Mouse (Mus musculus): ENCODE results near the gene Capza2. TPM values are rescaled to one million over a fixed set of nuclear protein-coding genes. Genes with fewer than 3 reads are reported as not detected.

The Capza2 gene
- total and polyA plus RNA-seq, 3 experiments = 26.9 to 147 (median 130) TPM

DNA sequence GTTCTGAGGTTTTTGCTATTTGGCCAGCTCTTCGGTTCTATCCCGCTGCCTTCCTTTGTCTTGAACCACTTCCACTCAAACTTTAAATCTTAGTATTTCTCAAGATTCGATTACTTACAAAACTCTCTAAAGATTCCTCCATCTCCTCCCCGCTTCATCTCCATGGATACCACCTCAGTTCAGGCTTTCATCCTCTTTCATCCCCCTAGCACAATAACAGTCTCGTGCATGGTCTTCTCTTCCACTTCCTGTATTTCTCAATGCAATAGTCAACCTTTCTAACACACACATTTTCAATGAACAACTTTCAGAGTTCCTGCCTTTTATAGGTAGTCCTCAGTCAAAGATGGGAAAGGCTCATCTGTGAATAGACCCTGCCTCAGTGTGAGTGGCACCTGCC is 36.7 kb upstream of the Capza2 start:
- intact Hi-C loops (cut with DNase I) = no loop called here
- TF ChIP-seq POLR2A (IDR thresholded peaks at IDR 0.05; ENCODE audit: insufficient read depth, low read depth, low read length) (no peak), EP300 (IDR thresholded peaks at IDR 0.05; ENCODE audit: insufficient read depth, low read depth, low read length) (no peak), CTCF (IDR thresholded peaks at IDR 0.05) (no peak)

DNA sequence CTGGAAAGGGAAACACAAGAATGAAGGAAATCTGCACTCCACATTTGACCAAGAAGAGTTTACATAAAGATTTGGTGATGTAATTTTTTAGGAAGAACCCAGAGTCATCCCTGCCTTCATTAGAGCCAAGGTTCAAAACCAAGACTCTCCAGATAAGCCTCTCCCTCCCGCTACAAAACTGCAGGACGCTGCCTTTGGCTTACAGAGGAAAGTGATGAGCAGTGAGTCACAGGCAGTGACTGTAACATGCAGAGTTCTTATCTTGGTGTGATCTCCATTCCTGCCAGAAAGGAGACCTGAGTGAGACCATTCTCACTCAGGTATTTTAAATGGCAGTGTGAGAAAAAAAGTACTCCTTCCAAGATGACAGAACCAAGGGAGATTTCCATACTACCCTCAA is 34.5 kb upstream of the Capza2 start:
- H3K9ac ChIP-seq (ENCODE audit: low read depth, low read length) = no peak overlapping the region
- intact Hi-C loops (cut with DNase I) = no loop called here
- TF ChIP-seq POLR2A (IDR thresholded peaks at IDR 0.05; ENCODE audit: insufficient read depth, low read depth, low read length) (no peak), EP300 (IDR thresholded peaks at IDR 0.05; ENCODE audit: insufficient read depth, low read depth, low read length) (no peak), CTCF (IDR thresholded peaks at IDR 0.05) (no peak)
- H3K27ac ChIP-seq = no peak overlapping the region
- no peaks in the 10 kb centered on the region for H3K27me3 ChIP-seq (ENCODE audit: control insufficient read depth, insufficient read depth, low read length)
- DNase-seq = no peak
- no peaks in the 10 kb centered on the region for H3K79me2 ChIP-seq (replicated peaks; ENCODE audit: control insufficient read depth, insufficient read depth, low read length)
- no peaks in the 10 kb centered on the region for H3K4me1 ChIP-seq (ENCODE audit: control insufficient read depth, insufficient read depth, low read length)
- H3K4me3 ChIP-seq = no peak overlapping the region
- WGBS = 22% methylated on average over 2 of the region's 2 CpGs
- no peaks in the 10 kb centered on the region for H3K36me3 ChIP-seq (ENCODE audit: control insufficient read depth, insufficient read depth, low read length)

More for the DNA sequence above, 36.7 kb upstream of the Capza2 start:
- no peaks in the 10 kb centered on the region for H3K27me3 ChIP-seq (ENCODE audit: control insufficient read depth, insufficient read depth, low read length)
- no peak overlapping the region for H3K27ac ChIP-seq
- no peak for DNase-seq
- H3K9ac ChIP-seq (ENCODE audit: low read depth, low read length) = no peak overlapping the region
- 82% methylated on average over 5 of the region's 5 CpGs for WGBS
- no peaks in the 10 kb centered on the region for H3K79me2 ChIP-seq (replicated peaks; ENCODE audit: control insufficient read depth, insufficient read depth, low read length)
- no peaks in the 10 kb centered on the region; the same call in 1 of the 2 replicates for H3K4me1 ChIP-seq (ENCODE audit: control insufficient read depth, insufficient read depth, low read length)
- H3K36me3 ChIP-seq (ENCODE audit: control insufficient read depth, insufficient read depth, low read length) = no peaks in the 10 kb centered on the region
- H3K4me3 ChIP-seq = no peak overlapping the region

DNA sequence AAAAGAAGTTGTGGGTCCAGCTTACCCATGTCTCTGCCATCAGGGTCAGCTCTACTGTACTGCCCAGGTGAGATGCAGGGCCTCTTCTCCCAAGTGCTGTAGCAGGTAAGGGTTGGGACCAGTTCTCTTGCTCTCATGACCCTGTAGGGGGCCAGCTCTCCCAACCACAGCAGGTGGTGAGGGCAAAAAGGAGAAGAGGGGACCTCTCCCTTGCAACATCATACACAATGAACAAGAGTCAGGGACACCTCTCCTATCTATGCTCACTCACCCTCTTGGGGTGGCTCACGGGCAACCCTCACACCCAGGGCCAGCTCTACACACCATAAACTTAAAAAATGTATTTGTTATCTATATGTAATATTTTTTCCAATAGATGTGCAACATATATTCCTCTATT is 29.1 kb upstream of the Capza2 start:
- no peak for TF ChIP-seq POLR2A (IDR thresholded peaks at IDR 0.05; ENCODE audit: insufficient read depth, low read depth, low read length)
- no peak for TF ChIP-seq CTCF (IDR thresholded peaks at IDR 0.05)
- no peak for TF ChIP-seq EP300 (IDR thresholded peaks at IDR 0.05; ENCODE audit: insufficient read depth, low read depth, low read length)
- Histone ChIP-seq H3K79me2 (replicated peaks; ENCODE audit: control insufficient read depth, insufficient read depth, low read length) (no peaks in the 10 kb centered on the region), H3K36me3 (ENCODE audit: control insufficient read depth, insufficient read depth, low read length) (no peaks in the 10 kb centered on the region), H3K27ac (no peak overlapping the region), H3K4me3 (no peak overlapping the region), H3K4me1 (ENCODE audit: control insufficient read depth, insufficient read depth, low read length) (no peaks in the 10 kb centered on the region), H3K9ac (ENCODE audit: low read depth, low read length) (no peak overlapping the region), H3K27me3 (ENCODE audit: control insufficient read depth, insufficient read depth, low read length) (no peaks in the 10 kb centered on the region)
- no peak for DNase-seq
- 86% methylated on average over 1 of the region's 1 CpGs for WGBS
- intact Hi-C loops (cut with DNase I) = no loop called here

DNA sequence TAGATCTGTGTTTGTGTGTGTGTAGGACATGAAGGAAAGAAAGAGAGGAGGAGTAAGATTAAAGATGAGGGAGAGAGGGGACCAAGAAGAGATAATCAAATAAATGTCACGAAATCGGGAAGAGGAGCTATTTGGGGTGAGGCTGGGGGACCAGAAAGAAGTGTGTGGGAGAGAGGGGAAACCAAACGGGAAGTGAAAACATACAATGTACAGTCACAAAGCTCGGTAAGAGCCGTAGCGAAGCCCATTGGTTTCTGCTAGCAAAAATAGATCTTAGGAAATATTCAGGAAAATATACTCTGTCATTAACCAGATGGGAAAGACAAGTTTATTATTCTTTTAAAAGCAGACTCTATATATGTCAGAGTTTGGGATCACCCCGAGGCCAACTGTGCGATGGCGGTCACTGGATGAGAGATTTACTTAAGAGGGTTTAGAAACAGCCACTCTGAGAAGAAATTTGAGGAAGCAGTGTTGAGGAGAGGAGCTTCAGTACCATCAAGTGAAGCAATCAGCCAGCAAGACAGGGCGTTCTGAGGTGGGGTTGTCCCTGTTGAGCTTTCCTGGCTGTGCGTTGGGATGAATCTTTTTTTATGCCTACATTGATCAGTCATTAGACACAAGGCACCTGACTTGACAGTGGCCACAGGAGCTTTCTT is 24.6 kb upstream of the Capza2 start:
- DNase-seq = peak in 1 of 2 experiments; percentile 23
- 78% methylated on average over 11 of the region's 11 CpGs for WGBS
- Histone ChIP-seq H3K79me2 (replicated peaks; ENCODE audit: control insufficient read depth, insufficient read depth, low read length) (no peaks in the 10 kb centered on the region), H3K9ac (ENCODE audit: low read depth, low read length) (no peak overlapping the region), H3K4me3 (no peak overlapping the region), H3K27ac (no peak overlapping the region), H3K27me3 (ENCODE audit: control insufficient read depth, insufficient read depth, low read length) (no peaks in the 10 kb centered on the region), H3K36me3 (ENCODE audit: control insufficient read depth, insufficient read depth, low read length) (no peaks in the 10 kb centered on the region), H3K4me1 (ENCODE audit: control insufficient read depth, insufficient read depth, low read length) (no peaks in the 10 kb centered on the region; the same call in 1 of the 2 replicates)
- intact Hi-C loops (cut with DNase I) = no loop called here
- TF ChIP-seq EP300 (IDR thresholded peaks at IDR 0.05; ENCODE audit: insufficient read depth, low read depth, low read length) = no peak

DNA sequence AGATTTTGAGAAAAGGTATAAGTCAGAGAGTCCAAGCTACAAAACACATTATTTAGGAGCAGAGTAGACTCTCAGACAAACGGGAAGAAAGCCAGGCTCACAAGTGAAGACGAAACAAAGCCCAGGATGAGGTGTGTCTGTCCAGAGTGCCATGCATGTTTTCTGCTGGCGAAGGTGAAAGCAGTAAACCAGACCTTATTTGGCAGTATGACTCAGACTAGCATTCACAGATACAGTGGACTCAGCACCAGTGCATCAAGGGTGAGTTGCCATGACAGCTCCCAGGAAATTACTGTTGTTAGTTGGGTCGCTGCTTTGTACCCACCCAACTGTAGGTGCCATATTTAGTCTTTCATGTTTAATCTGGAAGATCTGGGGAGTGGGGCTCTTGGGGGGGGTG is 23.4 kb upstream of the Capza2 start:
- no peak for DNase-seq
- intact Hi-C loops (cut with DNase I) = no loop called here
- Histone ChIP-seq H3K36me3 (ENCODE audit: control insufficient read depth, insufficient read depth, low read length) (no peaks in the 10 kb centered on the region), H3K27me3 (ENCODE audit: control insufficient read depth, insufficient read depth, low read length) (no peaks in the 10 kb centered on the region), H3K4me1 (ENCODE audit: control insufficient read depth, insufficient read depth, low read length) (no peaks in the 10 kb centered on the region; the same call in 1 of the 2 replicates), H3K9ac (ENCODE audit: low read depth, low read length) (no peak overlapping the region), H3K27ac (no peak overlapping the region), H3K79me2 (replicated peaks; ENCODE audit: control insufficient read depth, insufficient read depth, low read length) (no peaks in the 10 kb centered on the region), H3K4me3 (no peak overlapping the region)
- TF ChIP-seq POLR2A (IDR thresholded peaks at IDR 0.05; ENCODE audit: insufficient read depth, low read depth, low read length) (no peak), CTCF (IDR thresholded peaks at IDR 0.05) (no peak), EP300 (IDR thresholded peaks at IDR 0.05; ENCODE audit: insufficient read depth, low read depth, low read length) (no peak)
- WGBS = 78% methylated on average over 4 of the region's 4 CpGs

DNA sequence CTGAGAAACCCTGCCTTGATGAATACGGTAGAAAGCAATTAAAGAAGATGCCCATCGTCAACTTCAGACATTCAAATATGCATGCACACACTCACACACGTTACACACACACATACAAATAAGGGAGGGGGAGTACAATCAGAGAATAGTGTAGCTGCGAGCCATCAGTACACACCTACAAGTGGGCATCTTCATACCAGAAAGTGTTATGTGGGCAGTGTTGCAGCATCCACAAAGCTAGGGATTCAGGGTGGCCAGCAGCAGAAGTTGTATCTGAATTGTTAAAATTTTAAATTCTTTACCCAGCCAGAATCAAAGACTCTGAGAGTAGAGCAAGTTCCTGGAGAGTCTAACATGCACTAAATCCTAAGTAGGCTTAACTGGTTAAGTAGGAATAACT is 15.2 kb upstream of the Capza2 start:
- no peaks in the 10 kb centered on the region for H3K4me1 ChIP-seq (ENCODE audit: control insufficient read depth, insufficient read depth, low read length)
- DNase-seq = no peak
- TF ChIP-seq CTCF (IDR thresholded peaks at IDR 0.05) (no peak), POLR2A (IDR thresholded peaks at IDR 0.05; ENCODE audit: insufficient read depth, low read depth, low read length) (no peak), EP300 (IDR thresholded peaks at IDR 0.05; ENCODE audit: insufficient read depth, low read depth, low read length) (no peak)
- no peaks in the 10 kb centered on the region for H3K27me3 ChIP-seq (ENCODE audit: control insufficient read depth, insufficient read depth, low read length)
- no peak overlapping the region for H3K9ac ChIP-seq (ENCODE audit: low read depth, low read length)
- H3K36me3 ChIP-seq (ENCODE audit: control insufficient read depth, insufficient read depth, low read length) = no peaks in the 10 kb centered on the region
- no peaks in the 10 kb centered on the region for H3K79me2 ChIP-seq (replicated peaks; ENCODE audit: control insufficient read depth, insufficient read depth, low read length)
- intact Hi-C loops (cut with DNase I) = no loop called here
- no peak overlapping the region for H3K27ac ChIP-seq
- 86% methylated on average over 4 of the region's 4 CpGs for WGBS
- no peak overlapping the region for H3K4me3 ChIP-seq
